Mouse (Mus musculus): Measurements from ENCODE around the gene Ms4a1. TPM values are rescaled to one million over a fixed set of nuclear protein-coding genes. Genes with fewer than 3 reads are reported as not detected.
"Not testable (repeated sequence)": the region's sequence is repeated elsewhere in the genome, so short reads cannot be mapped to it uniquely, and the experiment has no call there.

Gene Ms4a1
- polyA plus RNA-seq (2014; fragmentation: Nextera tagmentation; extraction: Ambion mirVana), result not detected in 2 replicates

DNA sequence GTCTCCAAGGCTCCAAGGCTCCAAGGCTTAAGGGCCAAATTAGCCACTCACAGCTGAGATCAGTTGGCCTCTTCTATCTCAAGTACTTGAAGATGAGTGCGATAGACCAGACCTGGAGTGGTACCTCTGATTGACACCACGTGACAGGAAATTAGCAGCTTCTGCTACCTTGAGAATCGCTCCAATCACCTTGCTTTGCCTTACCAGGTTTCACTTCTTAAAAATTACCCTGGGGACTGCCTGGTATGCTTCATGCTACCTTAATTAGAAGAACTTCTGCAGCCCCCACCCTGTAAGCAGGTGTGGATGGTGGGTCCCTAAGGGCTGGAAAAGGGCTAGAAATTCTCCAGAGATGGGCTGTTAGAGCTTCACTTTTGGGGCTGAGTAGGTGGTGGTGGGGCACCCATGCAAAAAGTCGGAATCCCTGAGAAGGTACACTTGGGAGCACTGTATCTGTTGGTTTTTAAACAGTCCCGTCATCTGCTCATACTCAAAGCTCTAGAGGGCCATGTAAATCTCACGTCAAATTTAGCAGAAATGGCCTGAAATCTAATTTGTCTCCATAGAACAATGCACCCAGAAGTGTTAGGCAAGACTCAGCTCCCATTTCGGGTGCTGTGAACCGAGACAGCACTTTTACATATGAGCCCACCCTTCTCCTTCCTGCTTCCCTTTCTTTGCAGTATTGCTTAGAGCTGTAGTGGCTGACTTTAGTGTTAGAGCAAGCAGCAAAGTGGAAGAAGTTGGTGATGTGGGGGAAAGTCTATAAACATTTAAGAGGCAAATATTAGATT lies at the start of gene Ms4a1:
Gene Ms4a1, minus strand, starts transcription at position 190 of the 794 bp plus-strand sequence.
- Histone ChIP-seq H3K36me3 (ENCODE audit: control insufficient read depth, insufficient read depth, low read length) (no peaks in the 10 kb centered on the region), H3K4me2 (ENCODE audit: low read length) (no peak within 1 kb of the TSS), H3K4me3 (ENCODE audit: low read depth, low read length) (no peak within 1 kb of the TSS), H3K27me3 (replicated peaks; ENCODE audit: control insufficient read depth, insufficient read depth, low read length) (no peaks in the 10 kb centered on the region), H3K27ac (ENCODE audit: low read depth, low read length) (no peak within 1 kb of the TSS), H3K9me3 (replicated peaks; ENCODE audit: control insufficient read depth, low read length) (no peaks in the 10 kb centered on the region), H3K4me1 (ENCODE audit: control insufficient read depth, insufficient read depth, low read length) (no peaks in the 10 kb centered on the region), H3K9ac (ENCODE audit: low read length) (no peak within 1 kb of the TSS)
- DNase-seq (ENCODE audit: low spot score), result no peak
- WGBS, result 87% methylated on average over 8 of the region's 8 CpGs
- no peak for ATAC-seq

DNA sequence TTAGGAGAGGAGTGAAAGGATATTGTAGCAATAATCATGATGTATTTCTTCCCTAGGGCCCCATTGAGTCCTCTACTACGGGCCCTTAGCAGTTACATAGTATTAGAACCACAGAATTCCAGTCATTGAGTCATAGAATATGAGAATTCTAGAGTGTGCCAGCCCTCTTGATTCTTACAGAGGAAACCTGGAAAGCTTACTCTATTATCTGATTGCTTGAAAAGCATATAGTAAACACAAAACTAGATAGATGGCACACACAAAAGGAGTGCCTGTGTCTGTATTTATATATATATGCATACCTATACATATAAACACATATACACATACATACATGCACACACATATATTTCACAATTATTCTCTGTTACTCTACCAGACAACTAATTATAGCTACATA lies 48.3 kb upstream of the Ms4a1 start, which contains the start of gene Ms4a14:
Gene Ms4a14, minus strand, starts transcription at position 101 of the 400 bp plus-strand sequence.
- H3K4me3 ChIP-seq (ENCODE audit: low read depth, low read length), result no peak within 1 kb of the TSS
- no peak within 1 kb of the TSS for H3K4me2 ChIP-seq (ENCODE audit: low read length)
- H3K9me3 ChIP-seq (replicated peaks; ENCODE audit: control insufficient read depth, low read length), result no peaks in the 10 kb centered on the region
- ATAC-seq (no peak), DNase-seq (ENCODE audit: low spot score) (no peak)
- H3K9ac ChIP-seq (ENCODE audit: low read length), result no peak within 1 kb of the TSS
- no peaks in the 10 kb centered on the region for H3K27me3 ChIP-seq (replicated peaks; ENCODE audit: control insufficient read depth, insufficient read depth, low read length)
- WGBS, result 64% methylated on average over 1 of the region's 1 CpGs
- H3K4me1 ChIP-seq (ENCODE audit: control insufficient read depth, insufficient read depth, low read length), result no peaks in the 10 kb centered on the region
- H3K27ac ChIP-seq (ENCODE audit: low read depth, low read length), result no peak within 1 kb of the TSS
- no peaks in the 10 kb centered on the region for H3K36me3 ChIP-seq (ENCODE audit: control insufficient read depth, insufficient read depth, low read length)

DNA sequence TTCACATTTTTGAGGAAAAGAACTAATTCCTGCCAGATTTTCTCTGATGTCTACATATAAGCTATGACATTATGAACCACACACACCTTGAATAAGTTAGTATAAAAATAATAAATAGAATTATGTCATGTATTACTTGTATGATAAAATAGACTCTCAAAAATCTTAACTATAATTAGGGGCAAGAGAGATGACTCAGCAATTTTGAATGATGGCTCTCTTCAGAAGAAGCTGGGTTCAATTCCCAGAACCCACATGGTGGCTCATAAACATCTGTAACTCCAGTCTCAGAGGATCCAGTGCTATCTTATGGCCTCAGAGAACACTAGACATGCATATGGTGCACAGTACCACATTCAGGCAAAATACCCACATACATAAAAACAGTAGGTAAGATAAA lies 42.8 kb upstream of the Ms4a1 start:
- Histone ChIP-seq H3K27ac (ENCODE audit: low read depth, low read length) (no peak overlapping the region), H3K9me3 (replicated peaks; ENCODE audit: control insufficient read depth, low read length) (no peaks in the 10 kb centered on the region), H3K4me3 (ENCODE audit: low read depth, low read length) (no peak overlapping the region), H3K9ac (ENCODE audit: low read length) (no peak overlapping the region), H3K4me1 (ENCODE audit: control insufficient read depth, insufficient read depth, low read length) (no peaks in the 10 kb centered on the region), H3K4me2 (ENCODE audit: low read length) (no peak overlapping the region), H3K27me3 (replicated peaks; ENCODE audit: control insufficient read depth, insufficient read depth, low read length) (no peaks in the 10 kb centered on the region), H3K36me3 (ENCODE audit: control insufficient read depth, insufficient read depth, low read length) (no peaks in the 10 kb centered on the region)
- DNase-seq (ENCODE audit: low spot score), result no peak
- ATAC-seq, result no peak

DNA sequence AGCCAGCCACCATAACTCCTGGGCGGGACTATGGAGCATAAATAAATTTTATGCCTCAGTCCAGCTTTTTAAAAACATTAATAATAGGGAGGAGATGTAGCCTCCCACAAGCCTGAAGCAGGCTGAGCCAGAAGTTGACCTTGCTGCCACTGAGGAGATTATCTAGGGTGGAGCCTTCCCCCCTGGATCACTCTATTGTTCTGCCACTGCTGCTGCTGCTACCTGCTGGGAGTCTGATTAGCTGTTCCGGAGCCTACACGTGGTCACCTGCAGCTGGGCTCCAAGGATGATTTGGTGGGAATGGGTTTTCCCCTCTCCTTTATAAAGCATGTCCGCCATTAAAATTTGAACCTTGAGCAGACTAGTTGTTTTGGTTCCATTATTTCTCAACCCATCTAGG lies 33.5 kb upstream of the Ms4a1 start:
- H3K27ac ChIP-seq (ENCODE audit: low read depth, low read length); H3K4me3 ChIP-seq (ENCODE audit: low read depth, low read length); H3K9me3 ChIP-seq (replicated peaks; ENCODE audit: control insufficient read depth, low read length); ATAC-seq; DNase-seq (ENCODE audit: low spot score); H3K4me1 ChIP-seq (ENCODE audit: control insufficient read depth, insufficient read depth, low read length); H3K36me3 ChIP-seq (ENCODE audit: control insufficient read depth, insufficient read depth, low read length); H3K27me3 ChIP-seq (replicated peaks; ENCODE audit: control insufficient read depth, insufficient read depth, low read length); H3K4me2 ChIP-seq (ENCODE audit: low read length); H3K9ac ChIP-seq (ENCODE audit: low read length): not testable (repeated sequence)
- 27% methylated on average over 4 of the region's 4 CpGs for WGBS

DNA sequence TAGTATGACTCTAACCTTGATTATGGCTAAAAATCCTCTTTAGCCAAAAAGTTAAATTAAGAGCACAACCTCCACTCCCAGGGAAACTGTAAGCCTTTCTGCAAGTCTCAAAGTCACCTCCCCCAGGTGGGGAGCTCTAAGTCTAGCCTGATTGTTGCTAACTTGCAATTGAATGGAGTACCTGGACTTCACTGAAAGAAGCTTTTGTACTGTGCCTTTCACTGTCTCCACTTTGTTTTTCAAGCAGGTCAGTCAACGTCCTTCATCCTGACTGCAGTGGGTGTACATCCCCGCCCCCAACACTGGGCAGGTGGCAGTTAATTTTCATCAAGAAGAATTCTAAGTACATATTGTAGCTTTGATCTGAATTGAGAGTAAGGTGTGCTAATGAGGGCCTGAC lies 32.9 kb upstream of the Ms4a1 start:
- Histone ChIP-seq H3K36me3 (ENCODE audit: control insufficient read depth, insufficient read depth, low read length) (no peaks in the 10 kb centered on the region), H3K4me1 (ENCODE audit: control insufficient read depth, insufficient read depth, low read length) (no peaks in the 10 kb centered on the region), H3K9me3 (replicated peaks; ENCODE audit: control insufficient read depth, low read length) (no peaks in the 10 kb centered on the region), H3K4me3 (ENCODE audit: low read depth, low read length) (no peak overlapping the region), H3K27me3 (replicated peaks; ENCODE audit: control insufficient read depth, insufficient read depth, low read length) (no peaks in the 10 kb centered on the region), H3K4me2 (ENCODE audit: low read length) (no peak overlapping the region), H3K9ac (ENCODE audit: low read length) (no peak overlapping the region), H3K27ac (ENCODE audit: low read depth, low read length) (no peak overlapping the region)
- WGBS, result 29% methylated on average over 2 of the region's 2 CpGs
- DNase-seq (ENCODE audit: low spot score) (no peak), ATAC-seq (no peak)

DNA sequence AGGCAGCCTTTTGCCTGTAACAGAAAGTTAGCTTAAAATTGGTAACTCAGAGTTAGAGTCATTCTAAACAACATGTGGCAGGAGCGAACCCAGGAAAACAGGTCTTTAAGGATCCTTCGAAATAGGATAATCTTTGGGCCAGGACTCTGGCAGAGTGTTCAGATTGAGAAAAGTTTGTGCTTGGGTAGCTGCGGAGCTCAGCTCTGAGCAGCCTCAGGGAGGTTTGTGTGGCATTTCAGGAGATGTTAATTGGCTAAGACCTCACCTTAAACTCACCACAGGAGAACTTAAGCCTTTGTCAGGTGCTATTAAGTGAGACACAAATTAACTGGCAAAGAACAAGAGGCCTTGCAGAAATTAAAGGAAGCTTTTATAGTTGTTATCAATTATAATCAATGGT lies 27.6 kb upstream of the Ms4a1 start:
- 5% methylated on average over 3 of the region's 3 CpGs for WGBS
- H3K4me3 ChIP-seq (ENCODE audit: low read depth, low read length); H3K4me1 ChIP-seq (ENCODE audit: control insufficient read depth, insufficient read depth, low read length); H3K27ac ChIP-seq (ENCODE audit: low read depth, low read length); H3K36me3 ChIP-seq (ENCODE audit: control insufficient read depth, insufficient read depth, low read length); H3K27me3 ChIP-seq (replicated peaks; ENCODE audit: control insufficient read depth, insufficient read depth, low read length); DNase-seq (ENCODE audit: low spot score); H3K9me3 ChIP-seq (replicated peaks; ENCODE audit: control insufficient read depth, low read length); H3K9ac ChIP-seq (ENCODE audit: low read length); ATAC-seq: not testable (repeated sequence)
- H3K4me2 ChIP-seq (ENCODE audit: low read length), result peak overlapping the region; percentile 49; the same call in 1 of the 2 replicates

DNA sequence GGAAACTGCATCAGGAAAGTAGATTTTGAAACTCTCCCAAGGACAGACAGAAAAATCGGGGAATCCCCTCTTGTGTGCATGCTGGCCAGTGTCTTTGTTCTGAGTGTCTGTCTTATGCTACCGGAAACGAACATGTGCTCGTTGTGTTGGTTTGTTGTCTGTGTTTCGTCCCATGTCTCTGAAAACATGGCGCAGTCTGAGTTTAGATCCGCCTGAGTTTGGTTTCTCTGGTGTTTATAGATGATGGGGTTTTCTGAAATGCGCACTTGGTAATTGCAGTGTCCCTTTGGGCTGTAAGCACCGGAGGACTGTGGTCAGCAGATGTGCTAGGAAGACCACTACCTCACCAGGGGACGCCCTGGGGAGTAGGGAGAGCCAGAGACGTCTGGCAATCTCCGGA lies 26.9 kb upstream of the Ms4a1 start:
- Histone ChIP-seq H3K4me2 (ENCODE audit: low read length) (peak overlapping the region; percentile 49), H3K36me3 (ENCODE audit: control insufficient read depth, insufficient read depth, low read length) (no peaks in the 10 kb centered on the region), H3K4me1 (ENCODE audit: control insufficient read depth, insufficient read depth, low read length) (no peaks in the 10 kb centered on the region), H3K4me3 (ENCODE audit: low read depth, low read length) (peak overlapping the region; percentile 28), H3K27ac (ENCODE audit: low read depth, low read length) (no peak overlapping the region), H3K9me3 (replicated peaks; ENCODE audit: control insufficient read depth, low read length) (no peaks in the 10 kb centered on the region), H3K9ac (ENCODE audit: low read length) (peak overlapping the region; percentile 52), H3K27me3 (replicated peaks; ENCODE audit: control insufficient read depth, insufficient read depth, low read length) (no peaks in the 10 kb centered on the region)
- ATAC-seq, result no peak
- WGBS, result 16% methylated on average over 12 of the region's 12 CpGs
- peak; percentile 2 for DNase-seq (ENCODE audit: low spot score)

DNA sequence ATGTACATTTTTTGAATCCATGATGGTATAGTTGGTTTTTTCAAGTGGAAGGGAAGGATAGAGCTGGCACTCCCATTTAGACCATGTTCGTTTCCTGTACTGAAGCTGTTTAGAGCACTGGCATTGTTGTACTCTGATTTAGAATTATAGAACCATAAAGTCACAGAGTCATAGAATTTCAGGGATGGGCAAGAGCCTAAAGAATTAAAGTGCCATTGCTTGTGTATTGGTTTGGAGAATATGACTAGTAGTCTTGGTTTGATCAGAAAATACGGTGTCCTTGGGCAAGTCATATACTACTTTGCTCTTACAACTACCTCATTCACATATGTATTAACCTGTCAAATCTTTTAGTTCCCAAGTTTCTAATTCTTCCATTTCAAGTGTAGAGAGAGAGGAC lies 17.7 kb upstream of the Ms4a1 start, which contains the start of gene Ms4a5:
Gene Ms4a5, minus strand, starts transcription at position 101 of the 400 bp plus-strand sequence.
- H3K9me3 ChIP-seq (replicated peaks; ENCODE audit: control insufficient read depth, low read length), result no peaks in the 10 kb centered on the region
- H3K4me3 ChIP-seq (ENCODE audit: low read depth, low read length), result no peak within 1 kb of the TSS
- H3K36me3 ChIP-seq (ENCODE audit: control insufficient read depth, insufficient read depth, low read length), result no peaks in the 10 kb centered on the region
- ATAC-seq (no peak), DNase-seq (ENCODE audit: low spot score) (no peak)
- no peak within 1 kb of the TSS for H3K27ac ChIP-seq (ENCODE audit: low read depth, low read length)
- no peak within 1 kb of the TSS for H3K4me2 ChIP-seq (ENCODE audit: low read length)
- no peaks in the 10 kb centered on the region for H3K4me1 ChIP-seq (ENCODE audit: control insufficient read depth, insufficient read depth, low read length)
- 90% methylated on average over 2 of the region's 2 CpGs for WGBS
- no peak within 1 kb of the TSS for H3K9ac ChIP-seq (ENCODE audit: low read length)
- no peaks in the 10 kb centered on the region for H3K27me3 ChIP-seq (replicated peaks; ENCODE audit: control insufficient read depth, insufficient read depth, low read length)

DNA sequence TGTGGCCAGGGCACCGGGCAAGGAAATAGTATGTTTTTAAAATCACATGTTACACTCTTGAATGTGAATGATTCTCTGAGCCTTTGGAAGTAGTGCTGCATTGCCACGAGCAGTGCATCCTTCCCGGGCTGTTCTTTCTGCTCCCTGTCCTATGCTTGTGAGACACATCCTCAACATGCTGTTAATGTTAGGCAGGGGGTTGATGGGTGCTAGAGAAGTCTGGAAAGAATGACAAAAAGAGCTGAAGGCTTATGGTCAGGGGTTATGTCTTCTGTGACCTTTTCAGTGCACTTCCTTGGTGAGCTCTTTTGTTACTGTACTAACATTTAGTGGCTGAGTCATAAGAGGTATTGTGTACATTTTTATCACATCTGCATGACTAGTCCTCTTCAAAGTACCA lies 14.2 kb upstream of the Ms4a1 start:
- Histone ChIP-seq H3K4me2 (ENCODE audit: low read length) (no peak overlapping the region), H3K27me3 (replicated peaks; ENCODE audit: control insufficient read depth, insufficient read depth, low read length) (no peaks in the 10 kb centered on the region), H3K36me3 (ENCODE audit: control insufficient read depth, insufficient read depth, low read length) (no peaks in the 10 kb centered on the region), H3K27ac (ENCODE audit: low read depth, low read length) (no peak overlapping the region), H3K4me1 (ENCODE audit: control insufficient read depth, insufficient read depth, low read length) (no peaks in the 10 kb centered on the region), H3K9me3 (replicated peaks; ENCODE audit: control insufficient read depth, low read length) (no peaks in the 10 kb centered on the region), H3K9ac (ENCODE audit: low read length) (no peak overlapping the region), H3K4me3 (ENCODE audit: low read depth, low read length) (no peak overlapping the region)
- 94% methylated on average over 3 of the region's 3 CpGs for WGBS
- DNase-seq (ENCODE audit: low spot score), result no peak
- ATAC-seq, result no peak
